ENCODE assay signal across 12 mouse cellular contexts in the genomic region with DNA sequence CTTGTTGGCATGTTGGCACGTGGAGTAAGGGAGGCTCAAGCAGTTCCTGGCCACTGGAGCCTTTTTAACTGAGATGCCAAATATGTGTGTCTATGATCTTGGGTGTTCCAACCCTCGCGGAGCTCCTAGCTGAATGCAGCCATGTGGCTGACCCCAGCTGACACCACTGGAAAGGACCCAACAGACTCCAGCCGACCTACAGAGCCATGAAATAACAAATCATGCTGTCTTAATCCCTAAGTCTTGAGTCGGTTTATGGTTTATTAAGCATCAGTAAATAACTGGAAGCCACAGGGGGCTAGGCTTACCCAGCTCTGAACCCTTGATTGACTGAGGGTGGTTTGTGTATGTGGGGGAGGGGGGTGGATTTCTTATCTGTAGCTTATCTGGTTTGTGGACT.
DNase-seq lines count a peak whose midpoint lies in the region; ATAC-seq lines count a peak whose summit lies in the region.
"Had no signal": no experiment of that assay in that cellular context is flagged by ENCODE, and none has a peak within 500 bp of the region (broad histone marks: within the 10 kb centered on the region; RNA-seq: fewer than 3 reads in every experiment).

No protein-coding gene starts in this region.

- intact Hi-C loops in heart, postnatal 10 days (cut with DNase I) = no loop called here

- DNase-seq in heart, postnatal 10 days = peak; percentile 6 to 7
- DNase-seq in heart, postnatal 4 days = no peak
- DNase-seq in urinary bladder, postnatal 14 days (ENCODE audit: low spot score) = peak; percentile 18
- DNase-seq in urinary bladder, adult 18-20 months (ENCODE audit: low spot score in 2 of 2) = no peak
- peak; percentile 62 for DNase-seq in kidney, postnatal 14 days
- DNase-seq in thymus, postnatal 14 days = no peak
- DNase-seq: adrenal gland, postnatal 25 days; lung, postnatal 36 days; thymus, postnatal 4 days had no signal

- ATAC-seq in inflammation-experienced regulatory T-cells, adult 6 months = no peak
- ATAC-seq: forebrain, embryonic 15.5 days; midbrain, embryonic 13.5 days had no signal

Comparison
In these comparisons a context has a peak if more than half of its experiments do, and no peak if none do; other contexts are left out.
1. DNase-seq: peak in heart, postnatal 10 days (2 of 2), urinary bladder, postnatal 14 days (single experiment) and kidney, postnatal 14 days (single experiment); none in heart, postnatal 4 days (single experiment), urinary bladder, adult 18-20 months (0 of 2) and thymus, postnatal 14 days (single experiment).